Mouse (Mus musculus): ENCODE results near the gene Wnt2b. TPM values are rescaled to one million over a fixed set of nuclear protein-coding genes. Genes with fewer than 3 reads are reported as not detected.
A peak's percentile ranks its signal among the peaks of the same experiment; 100 is the strongest.

Wnt2b gene
- total RNA-seq, 2 experiments from 2014 or later: 9.8 to 11.0 TPM

- no peak for DNase-seq
Observed at GRCm38 (mm10) chr3:104963331-104964276, 1.9 kb upstream of the Wnt2b start.

GRCm38 (mm10) chr3:104962866-104963265 is 1.1 kb upstream of the Wnt2b start:
- no peak for DNase-seq

- peak; percentile 44 for DNase-seq
Observed at GRCm38 (mm10) chr3:104962141-104962611, 455 bp upstream of the Wnt2b start.

GRCm38 (mm10) chr3:104960026-104961000 is 1.4 kb downstream of the Wnt2b start:
- no peak for DNase-seq

- no peak for DNase-seq
Observed at GRCm38 (mm10) chr3:104956131-104956581, 5.6 kb downstream of the Wnt2b start.

- DNase-seq: no peak
Observed at GRCm38 (mm10) chr3:104954551-104954950, 7.2 kb downstream of the Wnt2b start.

GRCm38 (mm10) chr3:104954137-104954536 is 7.6 kb downstream of the Wnt2b start:
- DNase-seq: no peak

- no peak for DNase-seq
Observed at GRCm38 (mm10) chr3:104952891-104953670, 8.6 kb downstream of the Wnt2b start.

GRCm38 (mm10) chr3:104950926-104951325 is 10.8 kb downstream of the Wnt2b start:
- DNase-seq: no peak

- no peak for DNase-seq
Observed at GRCm38 (mm10) chr3:104944894-104945293, 16.8 kb downstream of the Wnt2b start.

GRCm38 (mm10) chr3:104943333-104943732 is 18.4 kb downstream of the Wnt2b start:
- no peak for DNase-seq

GRCm38 (mm10) chr3:104942682-104943081 is 19.0 kb downstream of the Wnt2b start:
- no peak for DNase-seq

- no peak for DNase-seq
Observed at GRCm38 (mm10) chr3:104940691-104941090, 21.0 kb downstream of the Wnt2b start.

GRCm38 (mm10) chr3:104938327-104938726 is 23.4 kb downstream of the Wnt2b start:
- DNase-seq: no peak

- DNase-seq: no peak
Observed at GRCm38 (mm10) chr3:104937728-104938305, 23.9 kb downstream of the Wnt2b start.

- no peak for DNase-seq
Observed at GRCm38 (mm10) chr3:104929385-104929784, 32.3 kb downstream of the Wnt2b start.

GRCm38 (mm10) chr3:104914986-104915385 is 46.7 kb downstream of the Wnt2b start:
- no peak for DNase-seq

- no peak for DNase-seq
Observed at GRCm38 (mm10) chr3:104909195-104909594, 52.5 kb downstream of the Wnt2b start.

- DNase-seq: no peak
Observed at GRCm38 (mm10) chr3:104906007-104906406, 55.7 kb downstream of the Wnt2b start.

GRCm38 (mm10) chr3:104905389-104905788 is 56.3 kb downstream of the Wnt2b start:
- no peak for DNase-seq

- DNase-seq: no peak
Observed at GRCm38 (mm10) chr3:104901154-104901553, 60.6 kb downstream of the Wnt2b start.
